Mouse (Mus musculus) kidney, postnatal 14 days (tissue): Measurements from ENCODE around the gene Tmbim4.

ENCODE experiments used
- DNase-seq: peaks from one replicate; pipeline ENCODE4 v3.0.0; 2022; ENCODE audit warnings: mixed read lengths

Gene Tmbim4

GRCm38 (mm10) chr10:120201131-120201921, at the start of gene Tmbim4:
Tmbim4 (plus strand) TSS chr10:120201590.
- DNase-seq: peak; percentile 80

- DNase-seq: no peak
Observed at GRCm38 (mm10) chr10:120151672-120152071, 49.7 kb upstream of the Tmbim4 start.

GRCm38 (mm10) chr10:120153911-120154310, 47.5 kb upstream of the Tmbim4 start:
- DNase-seq: no peak

GRCm38 (mm10) chr10:120160533-120160932, 40.9 kb upstream of the Tmbim4 start:
- no peak for DNase-seq

- no peak for DNase-seq
Observed at GRCm38 (mm10) chr10:120162840-120163239, 38.5 kb upstream of the Tmbim4 start.

GRCm38 (mm10) chr10:120163490-120163889, 37.9 kb upstream of the Tmbim4 start:
- no peak for DNase-seq

GRCm38 (mm10) chr10:120164931-120165792, 36.2 kb upstream of the Tmbim4 start:
- DNase-seq: no peak

- DNase-seq: no peak
Observed at GRCm38 (mm10) chr10:120165793-120166503, 35.4 kb upstream of the Tmbim4 start.

GRCm38 (mm10) chr10:120168070-120168469, 33.3 kb upstream of the Tmbim4 start:
- DNase-seq: no peak

GRCm38 (mm10) chr10:120169064-120169463, 32.3 kb upstream of the Tmbim4 start:
- DNase-seq: no peak

- DNase-seq: no peak
Observed at GRCm38 (mm10) chr10:120169841-120170240, 31.5 kb upstream of the Tmbim4 start.

- no peak for DNase-seq
Observed at GRCm38 (mm10) chr10:120170277-120170676, 31.1 kb upstream of the Tmbim4 start.

GRCm38 (mm10) chr10:120171340-120171739, 30.1 kb upstream of the Tmbim4 start:
- DNase-seq: no peak

- DNase-seq: no peak
Observed at GRCm38 (mm10) chr10:120174192-120174705, 27.1 kb upstream of the Tmbim4 start.

GRCm38 (mm10) chr10:120182887-120183286, 18.5 kb upstream of the Tmbim4 start:
- peak; percentile 37 for DNase-seq

- no peak for DNase-seq
Observed at GRCm38 (mm10) chr10:120183342-120183741, 18.0 kb upstream of the Tmbim4 start.

GRCm38 (mm10) chr10:120188513-120188912, 12.9 kb upstream of the Tmbim4 start:
- no peak for DNase-seq

GRCm38 (mm10) chr10:120189276-120189675, 12.1 kb upstream of the Tmbim4 start:
- no peak for DNase-seq

GRCm38 (mm10) chr10:120189782-120190181, 11.6 kb upstream of the Tmbim4 start:
- DNase-seq: no peak

GRCm38 (mm10) chr10:120191165-120191564, 10.2 kb upstream of the Tmbim4 start:
- DNase-seq: no peak

- no peak for DNase-seq
Observed at GRCm38 (mm10) chr10:120192278-120192677, 9.1 kb upstream of the Tmbim4 start.

- DNase-seq: no peak
Observed at GRCm38 (mm10) chr10:120193255-120193654, 8.1 kb upstream of the Tmbim4 start.
